Mouse (Mus musculus) naive thymus-derived CD4-positive, alpha-beta T cell, adult 2 months (primary cell): ENCODE measurements around the gene Stub1.

Experiments
- DNase-seq: peaks from one replicate; pipeline ENCODE4 v3.0.0-alpha.2; 2011; ENCODE audit warnings: low read depth

Stub1 gene

GRCm38 (mm10) chr17:25837076-25837410, 3.8 kb upstream of the Stub1 start, which contains the start of gene Rhbdl1:
Rhbdl1 (minus strand) TSS chr17:25837295.
- DNase-seq, result peak; percentile 57

- DNase-seq, result no peak
These were observed 3.3 kb upstream of the Stub1 start for GRCm38 (mm10) chr17:25836397-25837075.

GRCm38 (mm10) chr17:25835816-25836215, 2.6 kb upstream of the Stub1 start:
- DNase-seq, result no peak

GRCm38 (mm10) chr17:25835301-25835700, 2.1 kb upstream of the Stub1 start:
- DNase-seq, result no peak

GRCm38 (mm10) chr17:25834595-25835222, 1.5 kb upstream of the Stub1 start:
- DNase-seq, result no peak

GRCm38 (mm10) chr17:25833961-25834594, 874 bp upstream of the Stub1 start:
- peak; percentile 28 for DNase-seq

- peak; percentile 98 for DNase-seq
These were observed 541 bp downstream of the Stub1 start for GRCm38 (mm10) chr17:25832436-25833290.

GRCm38 (mm10) chr17:25831451-25832281, 1.5 kb downstream of the Stub1 start:
- peak; percentile 20 for DNase-seq

GRCm38 (mm10) chr17:25830806-25831431, 2.3 kb downstream of the Stub1 start:
- DNase-seq, result no peak

GRCm38 (mm10) chr17:25830200-25830753, 2.9 kb downstream of the Stub1 start:
- no peak for DNase-seq

- DNase-seq, result no peak
These were observed 3.6 kb downstream of the Stub1 start for GRCm38 (mm10) chr17:25829558-25830017.

- peak; percentile 87 for DNase-seq
These were observed 4.3 kb downstream of the Stub1 start, which contains the start of gene Jmjd8 for GRCm38 (mm10) chr17:25828712-25829557. Jmjd8 (plus strand) TSS chr17:25828867.

GRCm38 (mm10) chr17:25828223-25828594, 5.0 kb downstream of the Stub1 start:
- DNase-seq, result peak; percentile 25

- no peak for DNase-seq
These were observed 5.5 kb downstream of the Stub1 start for GRCm38 (mm10) chr17:25827546-25828222.

- DNase-seq, result no peak
These were observed 6.2 kb downstream of the Stub1 start for GRCm38 (mm10) chr17:25827011-25827410.

- DNase-seq, result no peak
These were observed 7.1 kb downstream of the Stub1 start for GRCm38 (mm10) chr17:25825984-25826570.

- no peak for DNase-seq
These were observed 7.9 kb downstream of the Stub1 start for GRCm38 (mm10) chr17:25825311-25825710.

- DNase-seq, result no peak
These were observed 8.7 kb downstream of the Stub1 start for GRCm38 (mm10) chr17:25824362-25825142.
